Mouse (Mus musculus) liver, embryonic 14.5 days (tissue): ENCODE results near the gene Atg2a. TPM values are rescaled to one million over a fixed set of nuclear protein-coding genes. Genes with fewer than 3 reads are reported as not detected.

Experiments used
- ATAC-seq: fragments of 200-750 bp; cut with Nextera tagmentation; 2 replicates; pipeline ENCODE4 v1.8.0; 2017; ENCODE audit warnings: moderate number of reproducible peaks, mild to moderate bottlenecking, moderate library complexity; ENCODE audit not compliant: insufficient read depth
- DNase-seq, 3 experiments: peaks; one replicate each; pipeline ENCODE4 v3.0.0-alpha.2; 2012 to 2013; ENCODE audit warnings: low read depth in 3 of 3, low spot score in 3 of 3
- H3K27ac ChIP-seq: fragments of 300-500 bp; sonication (generic); 2 replicates; pipeline ENCODE4 v1.5.1; 2014; ENCODE audit warnings: moderate library complexity, mild to moderate bottlenecking, control low read depth, inconsistent platforms
- H3K27me3 ChIP-seq: fragments of 300-500 bp; sonication (generic); 2 replicates; pipeline ENCODE4 v1.6.1; 2014; ENCODE audit warnings: mild to moderate bottlenecking, low read length, moderate library complexity; ENCODE audit not compliant: control insufficient read depth, insufficient read depth
- H3K36me3 ChIP-seq: fragments of 300-500 bp; sonication (generic); replicated peaks from 2 replicates; pipeline ENCODE4 v1.6.1; 2014; ENCODE audit warnings: low read depth; ENCODE audit not compliant: control insufficient read depth, insufficient read depth
- H3K4me1 ChIP-seq, 2 experiments: fragments of 200-500 bp in 1 of 2; fragments of 300-500 bp in 1 of 2; sonication (generic) in 1 of 2; replicated peaks; 2 replicates each; pipeline ENCODE4 v1.6.1; 2012 to 2014; ENCODE audit warnings: antibody characterized with exemption in 1 of 2, inconsistent platforms in 1 of 2, low read length in 1 of 2; ENCODE audit not compliant: control insufficient read depth in 2 of 2, insufficient read depth in 2 of 2
- H3K4me2 ChIP-seq: fragments of 300-500 bp; sonication (generic); 2 replicates; pipeline ENCODE4 v1.6.1; 2014; ENCODE audit warnings: low read depth, mild to moderate bottlenecking, control low read depth, moderate library complexity
- H3K4me3 ChIP-seq, 2 experiments: fragments of 200-500 bp in 1 of 2; fragments of 300-500 bp in 1 of 2; sonication (generic) in 1 of 2; 2 replicates each; pipeline ENCODE4 v1.5.1; 2012 to 2014; ENCODE audit warnings: low read depth in 2 of 2, low read length in 2 of 2, mild to moderate bottlenecking in 2 of 2, control low read depth in 1 of 2, inconsistent platforms in 1 of 2, moderate library complexity in 1 of 2; ENCODE audit not compliant: insufficient read depth in 1 of 2
- H3K9ac ChIP-seq: fragments of 300-500 bp; sonication (generic); replicated peaks from 2 replicates; pipeline ENCODE4 v1.6.1; 2014; ENCODE audit warnings: mild to moderate bottlenecking, control low read depth, moderate library complexity
- H3K9me3 ChIP-seq: fragments of 300-500 bp; sonication (generic); 2 replicates; pipeline ENCODE4 v1.6.1; 2016; ENCODE audit warnings: low read length, mixed read lengths; ENCODE audit not compliant: control insufficient read depth
- CTCF ChIP-seq: IDR thresholded peaks from 2 replicates; pipeline ENCODE4 v1.5.1; 2016; ENCODE audit warnings: antibody characterized with exemption, low read depth, control low read depth
- EP300 ChIP-seq: IDR thresholded peaks from 2 replicates; pipeline ENCODE4 v1.6.1; 2016; ENCODE audit warnings: antibody characterized with exemption, low read depth
- WGBS: fragments of 180-500 bp; shearing (Covaris S2); extraction: QIAGEN DNeasy Blood & Tissue Kit; methylation state at CpG from one replicate; pipeline ENCODE4 v1.1.7; 2014; ENCODE audit not compliant: insufficient replicate concordance; 5-methylcytosine and 5-hydroxymethylcytosine counted together
- polyA plus RNA-seq, 2 experiments: library from polyadenylated mRNA; depleted of rRNA in 1 of 2; stranded (reverse) in 1 of 2; unstranded in 1 of 2; fragments of >200 nt; fragmentation: Nextera tagmentation in 1 of 2; extraction: Ambion mirVana in 1 of 2; gene quantifications; 2 replicates each; pipeline versions ENCODE4 v1.2.1 to v1.2.3; 2012 to 2014

Atg2a gene
- polyA plus RNA-seq, 2 experiments, result 4.4 to 5.0 TPM

- TF ChIP-seq CTCF, result peak; percentile 25; the same call in 1 of the 2 replicates
- no peak for TF ChIP-seq EP300
- peaks cover 46 to 56% of the 10 kb centered on the region in 2 experiments for H3K4me1 ChIP-seq
- no peaks in the 10 kb centered on the region for H3K27me3 ChIP-seq
- ATAC-seq (peak; percentile 63), DNase-seq (no peak)
- peak overlapping the region; percentile 33 for H3K4me2 ChIP-seq
- H3K36me3 ChIP-seq, result peaks cover 47% of the 10 kb centered on the region
- H3K4me3 ChIP-seq, result no peak overlapping the region
- no peaks in the 10 kb centered on the region for H3K9me3 ChIP-seq
- 35% methylated on average over 10 of the region's 10 CpGs for WGBS
- peak overlapping the region; percentile 33 for H3K9ac ChIP-seq
- H3K27ac ChIP-seq, result peak overlapping the region; percentile 70
These were observed 49.8 kb downstream of the Atg2a start for GRCm38 (mm10) chr19:6291117-6291781.

DNA sequence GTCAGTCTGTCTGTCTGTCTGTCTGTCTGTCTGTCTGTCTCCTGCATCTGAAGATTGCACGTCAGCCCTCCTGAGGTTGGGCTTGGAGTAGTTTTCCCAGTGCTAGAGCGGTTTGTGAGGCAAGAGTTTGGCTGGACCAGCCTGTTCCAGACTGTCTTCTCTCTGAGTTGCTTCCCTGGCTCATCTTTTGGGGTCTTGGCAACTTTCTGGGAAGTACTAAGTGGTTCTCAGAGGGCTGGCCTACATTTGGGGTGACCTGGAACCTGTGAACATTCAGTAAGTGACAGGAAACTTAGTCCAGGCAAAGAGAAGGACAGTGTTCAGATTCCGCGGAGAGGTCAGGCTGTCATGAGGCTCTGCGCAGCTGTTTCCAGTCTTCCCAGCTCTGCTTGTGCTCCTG lies 50.8 kb downstream of the Atg2a start:
- TF ChIP-seq EP300 (no peak), CTCF (no peak; the same call in 1 of the 2 replicates)
- Histone ChIP-seq H3K4me2 (no peak overlapping the region), H3K27me3 (no peaks in the 10 kb centered on the region), H3K27ac (peak overlapping the region; percentile 25), H3K4me3 (no peak overlapping the region), H3K4me1 (peaks cover 46 to 56% of the 10 kb centered on the region in 2 experiments), H3K9ac (no peak overlapping the region), H3K9me3 (no peaks in the 10 kb centered on the region), H3K36me3 (peaks cover 47% of the 10 kb centered on the region)
- 84% methylated on average over 5 of the region's 5 CpGs for WGBS
- no peak for DNase-seq
- ATAC-seq, result no peak

DNA sequence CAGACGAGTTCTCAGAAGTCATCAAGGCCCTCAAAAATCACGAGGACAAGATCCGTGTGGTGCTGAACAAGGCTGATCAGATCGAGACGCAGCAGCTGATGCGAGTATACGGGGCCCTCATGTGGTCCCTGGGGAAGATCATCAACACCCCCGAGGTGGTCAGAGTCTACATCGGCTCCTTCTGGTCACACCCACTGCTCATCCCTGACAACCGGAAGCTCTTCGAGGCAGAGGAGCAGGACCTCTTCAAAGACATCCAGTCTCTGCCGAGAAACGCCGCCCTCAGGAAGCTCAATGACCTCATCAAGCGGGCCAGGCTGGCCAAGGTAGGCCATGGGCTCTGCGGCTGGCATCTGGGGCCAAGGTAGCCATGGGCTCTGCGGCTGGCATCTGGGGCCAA lies 52.8 kb downstream of the Atg2a start:
- no peaks in the 10 kb centered on the region for H3K27me3 ChIP-seq
- no peak for DNase-seq
- 86% methylated on average over 17 of the region's 17 CpGs for WGBS
- H3K4me1 ChIP-seq, result peaks cover 54 to 61% of the 10 kb centered on the region in 2 experiments
- no peak for TF ChIP-seq CTCF
- TF ChIP-seq EP300, result no peak
- ATAC-seq, result no peak
- no peak overlapping the region for H3K27ac ChIP-seq
- H3K4me2 ChIP-seq, result no peak overlapping the region
- H3K9ac ChIP-seq, result no peak overlapping the region
- H3K9me3 ChIP-seq, result no peaks in the 10 kb centered on the region
- peaks cover 52% of the 10 kb centered on the region for H3K36me3 ChIP-seq
- H3K4me3 ChIP-seq, result no peak overlapping the region

- Histone ChIP-seq H3K4me3 (no peak overlapping the region), H3K9me3 (no peaks in the 10 kb centered on the region), H3K27me3 (no peaks in the 10 kb centered on the region), H3K36me3 (peaks cover 55% of the 10 kb centered on the region), H3K4me1 (peaks cover 59 to 63% of the 10 kb centered on the region in 2 experiments), H3K9ac (peak overlapping the region; percentile 48), H3K27ac (peak overlapping the region; percentile 79), H3K4me2 (peak overlapping the region; percentile 55)
- ATAC-seq, result peak; percentile 49
- peak in 2 of 3 experiments; percentile 64 to 66 for DNase-seq
- 59% methylated on average over 5 of the region's 5 CpGs for WGBS
- TF ChIP-seq EP300, result 0 out of 2 replicates have a peak, but pooled peaks have one; percentile 17
- no peak for TF ChIP-seq CTCF
These were observed 55.2 kb downstream of the Atg2a start for GRCm38 (mm10) chr19:6296551-6297210.

DNA sequence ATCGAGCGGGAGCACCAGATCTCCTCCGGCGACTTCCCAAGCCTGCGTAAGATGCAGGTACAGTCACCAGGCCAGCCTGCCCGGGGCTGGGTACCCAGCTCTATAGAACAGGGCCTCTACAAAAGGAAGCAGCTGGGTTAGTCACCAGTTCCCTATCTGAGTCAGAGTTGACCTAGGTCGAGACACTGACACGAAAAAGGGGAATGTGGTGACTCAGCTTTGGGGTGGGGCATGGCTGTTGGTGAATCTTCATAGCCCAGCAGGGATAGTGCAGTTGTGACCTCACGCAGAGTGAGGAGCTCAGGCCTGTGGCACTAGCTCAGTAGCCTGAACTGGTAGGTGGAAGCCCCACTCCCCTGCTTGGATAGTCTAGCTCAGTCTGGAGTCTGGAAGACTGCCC lies 56.2 kb downstream of the Atg2a start:
- peak in 2 of 3 experiments; percentile 67 to 74 for DNase-seq
- peak; percentile 54 for ATAC-seq
- TF ChIP-seq EP300, result no peak
- TF ChIP-seq CTCF, result no peak
- WGBS, result 45% methylated on average over 9 of the region's 9 CpGs
- no peaks in the 10 kb centered on the region for H3K27me3 ChIP-seq
- H3K4me3 ChIP-seq, result peak overlapping the region in 1 of 2 experiments; percentile 13; a peak in 2 of 4 replicates
- peak overlapping the region; percentile 79 for H3K27ac ChIP-seq
- peak overlapping the region; percentile 55 for H3K4me2 ChIP-seq
- peak overlapping the region; percentile 48 for H3K9ac ChIP-seq
- peaks cover 50% of the 10 kb centered on the region for H3K36me3 ChIP-seq
- H3K9me3 ChIP-seq, result no peaks in the 10 kb centered on the region
- H3K4me1 ChIP-seq, result peaks cover 66 to 69% of the 10 kb centered on the region in 2 experiments
